Mouse (Mus musculus) ES-Bruce4 (cell line): Measurements from ENCODE around the gene Gm10197.

Experiments used
- CTCF ChIP-seq: IDR thresholded peaks from one replicate; pipeline ENCODE4 v1.8.1; 2011; ENCODE audit warnings: low read depth, low read length
- EP300 ChIP-seq: IDR thresholded peaks from 2 replicates; pipeline ENCODE4 v1.6.1; 2011; ENCODE audit warnings: low read depth, low read length; ENCODE audit not compliant: insufficient read depth
- POLR2A ChIP-seq: IDR thresholded peaks from one replicate; pipeline ENCODE4 v1.8.1; 2011; ENCODE audit warnings: low read length; ENCODE audit not compliant: insufficient read depth

DNA sequence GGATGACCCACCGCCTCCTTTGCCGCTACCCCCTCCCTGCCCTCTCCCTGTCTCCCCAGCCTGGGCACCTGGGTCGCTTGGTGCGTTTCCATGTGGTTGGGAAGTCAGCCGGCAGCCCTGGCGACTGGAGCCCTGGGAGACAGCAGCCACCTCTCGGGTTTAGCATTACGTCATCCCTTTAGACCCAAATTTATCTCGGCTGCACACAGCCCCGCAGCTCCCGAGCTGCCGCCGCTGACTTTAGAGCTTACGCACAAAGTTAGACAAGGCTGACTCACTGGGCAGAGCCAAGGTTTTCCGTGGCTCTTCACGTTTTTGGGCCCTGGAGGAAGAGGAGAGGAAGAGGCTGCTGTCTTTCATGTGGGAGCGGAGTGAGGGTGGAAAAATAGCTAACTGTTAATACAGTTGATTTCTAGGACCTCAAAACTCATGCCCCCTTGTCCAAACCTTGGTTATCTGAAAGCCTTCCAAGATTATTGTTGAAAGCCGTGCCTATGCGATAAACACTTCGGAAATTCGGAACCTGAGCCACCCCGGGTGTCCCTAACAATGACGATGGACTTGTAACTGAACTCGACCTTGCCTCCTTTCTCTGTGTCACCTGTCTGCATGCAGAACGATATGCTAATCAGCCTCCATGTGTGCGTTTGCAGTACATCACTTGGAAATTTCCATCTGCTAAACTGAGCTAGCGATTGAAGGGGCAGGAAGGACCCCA, 45.8 kb downstream of the Gm10197 start:
- no peak for TF ChIP-seq CTCF
- TF ChIP-seq EP300: no peak
- no peak for TF ChIP-seq POLR2A
